Mouse (Mus musculus) liver, embryonic 16.5 days (tissue): ENCODE data around the gene Ptrh2. TPM values are rescaled to one million over a fixed set of nuclear protein-coding genes. Genes with fewer than 3 reads are reported as not detected.

Source experiments
- ATAC-seq: fragments of 200-750 bp; cut with Nextera tagmentation; 2 replicates; pipeline ENCODE4 v1.8.0; 2017; ENCODE audit warnings: low read depth, mild to moderate bottlenecking, moderate number of reproducible peaks, moderate library complexity
- H3K27ac ChIP-seq: fragments of 300-500 bp; sonication (generic); 2 replicates; pipeline ENCODE4 v1.5.1; 2014; ENCODE audit warnings: mild to moderate bottlenecking, low read length
- H3K27me3 ChIP-seq: fragments of 300-500 bp; sonication (generic); 2 replicates; pipeline ENCODE4 v1.6.1; 2014; ENCODE audit warnings: low read depth, low read length, mixed read lengths; ENCODE audit not compliant: control insufficient read depth, insufficient read depth
- H3K36me3 ChIP-seq: fragments of 300-500 bp; sonication (generic); 2 replicates; pipeline ENCODE4 v1.6.1; 2014; ENCODE audit warnings: mild to moderate bottlenecking; ENCODE audit not compliant: control insufficient read depth, insufficient read depth
- H3K4me1 ChIP-seq: fragments of 300-500 bp; sonication (generic); 2 replicates; pipeline ENCODE4 v1.6.1; 2014; ENCODE audit warnings: low read depth, low read length, mixed read lengths; ENCODE audit not compliant: control insufficient read depth
- H3K4me2 ChIP-seq: fragments of 300-500 bp; sonication (generic); 2 replicates; pipeline ENCODE4 v1.6.1; 2014; ENCODE audit warnings: low read depth, low read length, mixed read lengths
- H3K4me3 ChIP-seq: fragments of 300-500 bp; sonication (generic); 2 replicates; pipeline ENCODE4 v1.5.1; 2014; ENCODE audit warnings: low read depth, mild to moderate bottlenecking, low read length
- H3K9ac ChIP-seq: fragments of 300-500 bp; sonication (generic); 2 replicates; pipeline ENCODE4 v1.6.1; 2014; ENCODE audit warnings: low read depth, low read length
- H3K9me3 ChIP-seq: fragments of 300-500 bp; sonication (generic); replicated peaks from 2 replicates; pipeline ENCODE4 v1.6.1; 2016; ENCODE audit warnings: low read length; ENCODE audit not compliant: control insufficient read depth
- WGBS: fragments of 180-500 bp; shearing (Covaris S2); extraction: QIAGEN DNeasy Blood & Tissue Kit; methylation state at CpG from one replicate; pipeline ENCODE4 v1.1.7; 2014; ENCODE audit not compliant: insufficient replicate concordance; 5-methylcytosine and 5-hydroxymethylcytosine counted together
- polyA plus RNA-seq: library from polyadenylated mRNA; unstranded; fragments of >200 nt; fragmentation: Nextera tagmentation; extraction: Ambion mirVana; gene quantifications from 2 replicates; pipeline ENCODE4 v1.2.1, GENCODE M21; 2015

Gene Ptrh2
- polyA plus RNA-seq, 1 experiment from 2014 or later: 13.3 TPM

DNA sequence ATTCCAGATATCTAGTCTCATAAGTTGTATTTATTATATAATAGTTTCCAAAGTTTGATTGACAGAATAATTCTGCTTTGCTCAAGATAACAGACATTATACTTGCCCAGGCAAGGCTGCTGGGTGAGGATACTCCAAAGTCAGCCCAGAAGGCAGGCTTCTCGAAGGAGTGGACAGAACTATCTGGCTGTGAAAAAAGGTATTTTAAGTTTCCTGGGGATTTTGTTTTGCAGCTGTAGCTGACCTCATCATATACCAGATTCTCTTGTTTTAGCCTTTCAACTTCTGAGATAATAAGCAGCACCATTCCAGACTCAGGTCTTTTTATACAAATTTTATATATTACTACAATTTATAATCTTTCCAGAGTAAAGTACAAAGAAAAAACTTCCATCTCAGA is 34.2 kb upstream of the Ptrh2 start:
- Histone ChIP-seq H3K27me3 (no peaks in the 10 kb centered on the region), H3K4me1 (no peaks in the 10 kb centered on the region), H3K9me3 (no peaks in the 10 kb centered on the region), H3K27ac (no peak overlapping the region), H3K4me2 (no peak overlapping the region), H3K4me3 (no peak overlapping the region), H3K9ac (no peak overlapping the region), H3K36me3 (peaks cover 3% of the 10 kb centered on the region)
- WGBS: 75% methylated on average over 1 of the region's 1 CpGs
- ATAC-seq: no peak

DNA sequence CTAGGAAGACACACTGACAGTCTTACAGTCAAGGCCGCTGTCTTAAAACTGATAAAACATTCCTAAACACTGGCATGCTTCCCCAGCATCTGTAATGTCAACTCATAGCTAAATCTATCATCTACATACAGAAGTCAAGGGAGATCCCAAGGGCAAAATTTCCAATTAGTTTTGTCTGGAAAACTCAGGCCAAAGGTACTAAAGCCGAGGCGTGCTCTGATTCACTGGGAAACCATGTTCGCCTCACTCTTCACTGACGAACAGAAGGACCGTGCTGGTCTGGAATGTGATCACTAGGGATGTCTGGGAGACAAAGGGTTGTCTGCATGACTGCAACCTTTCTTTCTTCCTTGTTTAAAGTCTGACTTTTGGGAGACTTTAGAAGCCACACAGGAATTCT is 33.1 kb upstream of the Ptrh2 start:
- no peaks in the 10 kb centered on the region for H3K9me3 ChIP-seq
- no peaks in the 10 kb centered on the region for H3K27me3 ChIP-seq
- 84% methylated on average over 6 of the region's 6 CpGs for WGBS
- no peaks in the 10 kb centered on the region for H3K4me1 ChIP-seq
- H3K36me3 ChIP-seq: peaks cover 7% of the 10 kb centered on the region
- no peak overlapping the region for H3K27ac ChIP-seq
- H3K4me3 ChIP-seq: no peak overlapping the region
- no peak overlapping the region for H3K9ac ChIP-seq
- no peak overlapping the region for H3K4me2 ChIP-seq
- ATAC-seq: no peak

DNA sequence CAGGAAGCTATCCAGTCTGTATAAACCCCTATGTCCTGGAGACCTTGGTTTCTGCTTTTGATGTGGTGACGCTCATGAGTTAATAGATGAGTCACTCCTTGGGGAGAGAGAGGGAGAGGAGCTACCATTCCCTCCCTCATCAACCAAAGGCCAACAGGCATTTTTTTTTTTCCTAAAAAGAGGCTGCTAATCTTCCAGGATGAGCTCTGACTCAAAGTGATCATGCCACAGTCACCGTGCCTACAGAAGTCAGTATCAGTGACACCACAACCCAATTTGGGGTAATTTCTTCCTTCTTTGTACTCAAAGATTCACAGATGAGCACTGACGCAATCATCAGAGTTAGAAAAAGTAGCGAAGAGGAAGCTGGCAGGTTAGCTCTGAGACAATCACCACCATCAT is 31.2 kb upstream of the Ptrh2 start:
- ATAC-seq: no peak
- Histone ChIP-seq H3K9me3 (no peaks in the 10 kb centered on the region), H3K4me1 (peaks cover 9% of the 10 kb centered on the region), H3K27me3 (no peaks in the 10 kb centered on the region), H3K36me3 (peaks cover 7% of the 10 kb centered on the region), H3K4me3 (no peak overlapping the region), H3K27ac (no peak overlapping the region; the same call in 1 of the 2 replicates), H3K9ac (no peak overlapping the region), H3K4me2 (no peak overlapping the region)
- 67% methylated on average over 4 of the region's 4 CpGs for WGBS

DNA sequence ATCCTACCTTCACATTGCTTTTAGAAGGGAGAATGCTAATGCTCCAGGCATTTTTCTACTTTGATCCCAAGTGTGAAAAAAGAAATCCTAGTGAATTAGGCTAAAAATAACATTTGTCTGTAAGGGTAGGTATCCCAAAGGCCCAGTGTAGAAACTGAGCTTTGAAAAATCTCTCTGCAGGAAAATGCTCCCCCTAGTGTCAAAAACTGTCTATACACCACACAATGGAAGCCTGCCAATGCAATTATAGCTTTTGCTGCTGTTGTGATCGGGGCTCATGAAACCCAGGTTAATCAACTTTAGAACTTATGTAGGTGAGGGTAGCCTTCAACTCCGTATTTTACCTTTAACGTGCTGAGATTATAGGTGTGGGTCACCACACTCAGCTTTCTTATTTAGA is 30.3 kb upstream of the Ptrh2 start:
- H3K4me1 ChIP-seq: peaks cover 11% of the 10 kb centered on the region
- no peak for ATAC-seq
- H3K36me3 ChIP-seq: peaks cover 7% of the 10 kb centered on the region
- H3K9me3 ChIP-seq: no peaks in the 10 kb centered on the region
- no peak overlapping the region for H3K4me2 ChIP-seq
- 30% methylated on average over 3 of the region's 3 CpGs for WGBS
- H3K4me3 ChIP-seq: no peak overlapping the region
- H3K27ac ChIP-seq: no peak overlapping the region
- H3K27me3 ChIP-seq: no peaks in the 10 kb centered on the region
- no peak overlapping the region for H3K9ac ChIP-seq

DNA sequence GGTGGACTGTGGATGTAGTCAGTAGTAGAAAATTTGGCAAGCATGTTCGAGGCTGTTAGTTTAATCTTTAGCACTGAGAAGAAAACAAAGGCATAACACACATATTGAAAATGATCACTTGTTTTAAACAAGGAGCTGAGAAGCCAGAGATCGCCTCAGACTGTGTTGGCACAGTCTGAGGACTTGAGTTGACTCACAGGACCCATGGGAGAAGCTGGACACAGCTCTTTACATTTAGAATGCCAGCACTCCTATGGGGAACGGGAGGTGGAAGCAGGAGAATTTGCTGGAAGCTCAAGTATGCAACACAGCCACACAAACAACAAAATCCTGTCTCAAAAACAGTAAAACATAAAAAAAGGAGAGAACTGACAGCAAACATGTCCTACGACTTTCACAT is 29.7 kb upstream of the Ptrh2 start:
- H3K36me3 ChIP-seq: peaks cover 7% of the 10 kb centered on the region
- H3K4me1 ChIP-seq: peaks cover 13% of the 10 kb centered on the region
- H3K9ac ChIP-seq: no peak overlapping the region
- H3K9me3 ChIP-seq: no peaks in the 10 kb centered on the region
- WGBS: 77% methylated on average over 4 of the region's 4 CpGs
- H3K27ac ChIP-seq: 0 out of 2 replicates have a peak overlapping the region, but pooled peaks have one; percentile 2
- no peaks in the 10 kb centered on the region for H3K27me3 ChIP-seq
- ATAC-seq: no peak
- H3K4me2 ChIP-seq: no peak overlapping the region
- no peak overlapping the region for H3K4me3 ChIP-seq

DNA sequence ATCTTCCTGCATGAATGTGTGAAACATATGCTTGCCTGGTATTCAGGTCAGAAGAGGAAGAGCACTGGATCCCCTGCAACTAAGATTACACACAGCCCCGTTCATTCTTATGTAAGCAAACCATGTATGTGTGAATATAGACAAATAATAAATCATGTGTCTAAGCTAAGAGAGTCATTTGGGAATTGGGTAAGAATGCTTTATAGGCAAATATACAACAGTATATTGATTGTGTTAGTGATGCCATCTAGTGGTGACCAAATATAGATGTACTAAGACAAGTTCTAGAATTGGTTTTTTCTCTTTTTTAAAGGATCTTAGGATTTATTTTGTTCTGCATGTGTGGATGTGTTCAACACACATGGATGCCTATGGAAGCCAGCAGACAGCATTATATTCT is 28.1 kb upstream of the Ptrh2 start:
- H3K27me3 ChIP-seq: no peaks in the 10 kb centered on the region
- H3K4me2 ChIP-seq: no peak overlapping the region
- no peaks in the 10 kb centered on the region for H3K9me3 ChIP-seq
- no peak overlapping the region for H3K9ac ChIP-seq
- WGBS: 37% methylated on average over 1 of the region's 1 CpGs
- no peak overlapping the region for H3K27ac ChIP-seq
- H3K4me3 ChIP-seq: no peak overlapping the region
- H3K36me3 ChIP-seq: peaks cover 10% of the 10 kb centered on the region
- no peak for ATAC-seq
- H3K4me1 ChIP-seq: peaks cover 13% of the 10 kb centered on the region

DNA sequence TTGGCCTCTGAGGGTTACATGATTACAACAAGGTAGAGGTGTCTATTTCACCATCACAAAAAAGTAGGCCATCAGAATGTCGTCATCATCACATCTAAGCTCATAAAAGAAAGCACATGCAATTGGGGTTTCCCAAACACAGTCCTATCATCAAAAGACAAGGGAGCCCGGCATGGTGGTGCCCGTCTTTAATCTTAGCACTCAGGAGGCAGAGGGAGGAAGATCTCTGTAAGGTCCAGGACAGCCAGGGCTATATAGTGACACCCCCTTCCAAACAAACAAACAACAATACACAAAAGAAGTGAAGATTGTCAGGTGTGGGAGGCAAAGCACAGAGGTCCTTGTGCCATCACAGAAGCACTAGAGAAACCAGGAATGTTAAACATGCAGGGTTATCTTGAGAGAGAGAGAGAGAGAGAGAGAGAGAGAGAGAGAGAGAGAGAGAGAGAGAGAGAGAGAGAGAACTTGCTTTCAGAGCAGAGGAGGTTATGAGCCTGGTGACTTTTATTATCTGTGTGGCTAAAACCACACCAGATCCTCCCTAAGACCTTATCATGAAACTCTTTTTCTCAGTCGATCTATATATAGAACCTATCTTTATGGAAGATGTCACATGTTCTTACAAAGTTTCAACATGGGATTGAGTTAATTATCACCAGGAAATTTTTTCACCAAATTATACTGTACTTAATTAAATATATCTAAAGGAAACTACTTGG is 26.8 kb upstream of the Ptrh2 start:
- H3K27me3 ChIP-seq: no peaks in the 10 kb centered on the region
- H3K9ac ChIP-seq: peak overlapping the region; percentile 30; the same call in 1 of the 2 replicates
- peaks cover 19% of the 10 kb centered on the region for H3K36me3 ChIP-seq
- H3K4me1 ChIP-seq: peaks cover 16% of the 10 kb centered on the region
- WGBS: 39% methylated on average over 4 of the region's 4 CpGs
- H3K4me2 ChIP-seq: peak overlapping the region; percentile 32
- H3K27ac ChIP-seq: peak overlapping the region; percentile 86
- no peaks in the 10 kb centered on the region for H3K9me3 ChIP-seq
- H3K4me3 ChIP-seq: no peak overlapping the region
- ATAC-seq: peak; percentile 78

DNA sequence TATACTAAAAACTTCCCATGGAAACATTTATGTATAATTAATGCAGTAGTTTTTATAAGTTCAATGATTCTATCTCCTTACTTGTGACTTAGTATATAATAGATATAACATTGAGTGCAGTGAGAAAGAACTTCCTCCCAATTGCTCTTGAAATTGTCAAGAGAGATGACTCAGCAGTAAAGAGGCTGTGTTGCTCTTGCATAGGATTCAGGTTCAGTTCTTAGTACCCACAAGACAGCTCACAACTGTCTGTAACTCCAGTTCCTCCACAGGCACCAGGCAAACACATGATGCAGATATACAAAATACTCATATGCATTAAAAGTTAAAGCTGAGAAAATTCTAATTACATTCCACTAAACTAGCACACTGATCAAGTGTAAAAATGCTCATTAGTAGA is 25.9 kb upstream of the Ptrh2 start:
- no peak overlapping the region for H3K4me2 ChIP-seq
- peak; percentile 57; the same call in 1 of the 2 replicates for ATAC-seq
- H3K9ac ChIP-seq: no peak overlapping the region
- H3K27ac ChIP-seq: peak overlapping the region; percentile 68; the same call in 1 of the 2 replicates
- no peaks in the 10 kb centered on the region for H3K9me3 ChIP-seq
- H3K4me1 ChIP-seq: peaks cover 22% of the 10 kb centered on the region
- no peaks in the 10 kb centered on the region for H3K27me3 ChIP-seq
- no peak overlapping the region for H3K4me3 ChIP-seq
- peaks cover 17% of the 10 kb centered on the region for H3K36me3 ChIP-seq

DNA sequence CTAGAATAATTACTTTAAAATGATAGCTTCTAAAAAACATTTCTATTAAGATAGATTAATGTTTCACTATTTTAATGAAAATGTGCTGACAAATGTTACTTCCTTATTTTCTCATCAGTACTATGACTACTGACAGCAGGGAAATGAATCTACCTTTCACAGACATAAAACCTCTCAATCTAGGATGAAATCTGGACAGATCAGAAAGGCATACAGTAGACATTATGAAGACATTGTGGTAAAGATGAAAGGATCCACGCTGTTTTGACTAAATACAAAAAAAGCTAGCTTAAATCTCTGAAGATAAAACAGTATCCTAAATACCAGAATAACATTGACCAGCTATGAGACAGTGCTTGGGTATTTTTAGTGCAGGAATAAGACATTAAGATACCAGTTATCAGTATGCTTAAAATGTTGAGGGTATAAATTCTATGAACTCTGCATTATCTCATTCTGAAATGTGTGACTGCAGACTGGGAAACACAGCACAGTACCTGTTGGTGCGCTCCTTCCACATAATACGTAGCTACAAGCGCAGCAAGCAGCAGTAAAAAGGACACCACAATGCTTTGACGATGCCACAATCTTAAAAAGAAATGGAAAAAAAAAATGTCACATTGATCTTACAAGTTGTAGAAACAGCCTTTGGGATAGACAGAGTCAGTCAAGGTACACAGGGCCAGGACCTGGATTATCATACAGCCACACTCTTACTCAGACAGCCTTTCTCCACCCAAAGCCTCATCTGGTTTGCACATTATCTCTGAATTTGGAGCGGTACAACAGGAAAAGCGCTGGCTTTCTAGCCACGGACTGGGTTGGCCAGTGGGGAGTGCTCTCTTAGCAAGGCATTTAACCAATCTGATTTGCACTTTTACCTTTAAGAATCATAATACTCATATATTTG is 20.5 kb upstream of the Ptrh2 start:
- 24% methylated on average over 8 of the region's 8 CpGs for WGBS
- Histone ChIP-seq H3K4me2 (peak overlapping the region; percentile 62), H3K27me3 (no peaks in the 10 kb centered on the region), H3K9me3 (no peaks in the 10 kb centered on the region), H3K4me3 (peak overlapping the region; percentile 37), H3K27ac (peak overlapping the region; percentile 99), H3K36me3 (peaks cover 12% of the 10 kb centered on the region), H3K9ac (peak overlapping the region; percentile 49), H3K4me1 (peaks cover 43% of the 10 kb centered on the region)
- peak; percentile 96 for ATAC-seq
